Mouse (Mus musculus): ENCODE results near the gene Gas8.
"Not testable (repeated sequence)": the region's sequence is repeated elsewhere in the genome, so short reads cannot be mapped to it uniquely, and the experiment has no call there.

Gas8 gene

DNA sequence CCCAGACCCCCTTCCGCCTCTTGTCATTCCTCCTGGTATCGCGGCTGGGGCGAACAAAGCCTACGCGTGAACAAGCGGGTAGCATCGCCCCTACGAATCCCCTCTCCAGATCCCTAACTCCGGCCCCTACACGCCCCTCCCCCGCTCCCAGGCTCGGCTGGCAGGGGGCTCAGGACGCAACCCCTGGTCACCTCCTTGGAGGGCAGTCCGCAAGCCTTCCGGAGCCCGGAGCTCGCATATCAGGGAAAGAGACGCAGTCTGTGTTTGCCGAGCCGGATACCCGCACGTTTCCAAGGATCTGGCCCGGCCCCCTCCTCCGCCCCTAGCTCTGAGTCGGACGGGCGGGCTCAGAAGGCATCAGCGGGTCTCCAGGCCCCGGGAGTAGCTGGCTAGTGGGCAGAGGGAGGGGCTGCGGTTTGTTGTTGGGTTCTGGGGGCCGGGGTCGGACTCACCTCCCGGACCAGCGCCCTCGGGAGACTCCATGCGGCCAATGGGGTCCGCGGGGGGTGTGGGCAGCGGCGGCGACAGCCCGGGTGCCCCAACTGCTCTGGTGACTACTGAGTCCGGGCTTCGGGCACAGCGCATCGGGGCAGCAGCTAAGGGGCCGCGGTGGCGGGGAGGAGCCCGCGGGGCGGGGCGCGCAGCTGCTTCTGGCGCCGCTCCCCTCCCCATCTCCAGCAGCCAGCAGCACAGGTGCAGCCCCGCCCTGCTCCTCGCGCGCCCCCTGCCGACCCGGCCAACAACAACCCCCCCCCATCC, 3.7 kb upstream of the Gas8 start, which contains the start of gene Dbndd1:
Dbndd1 (minus strand) TSS at position 683 of the 759 bp plus-strand sequence.
- DNase-seq (ENCODE audit: low read depth, low spot score): peak; percentile 80

DNA sequence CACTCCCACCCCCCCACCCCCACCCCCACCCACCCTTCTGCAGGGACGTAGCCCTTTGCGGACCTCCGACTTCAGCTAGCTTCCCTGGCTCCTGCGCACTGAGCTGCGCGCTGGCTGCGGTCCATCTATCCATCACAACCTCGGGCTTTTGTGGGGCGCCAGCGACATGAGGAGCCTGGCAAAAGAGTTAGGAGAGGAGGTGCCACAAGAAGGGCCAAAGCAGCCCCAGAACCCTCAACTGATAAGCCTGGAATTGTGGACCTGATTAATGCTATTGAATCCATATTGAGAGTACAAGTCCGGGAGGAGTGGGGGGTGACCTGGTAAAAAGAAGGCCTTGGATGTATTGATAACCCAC, 3.1 kb upstream of the Gas8 start:
- DNase-seq (ENCODE audit: low read depth, low spot score): no peak

DNA sequence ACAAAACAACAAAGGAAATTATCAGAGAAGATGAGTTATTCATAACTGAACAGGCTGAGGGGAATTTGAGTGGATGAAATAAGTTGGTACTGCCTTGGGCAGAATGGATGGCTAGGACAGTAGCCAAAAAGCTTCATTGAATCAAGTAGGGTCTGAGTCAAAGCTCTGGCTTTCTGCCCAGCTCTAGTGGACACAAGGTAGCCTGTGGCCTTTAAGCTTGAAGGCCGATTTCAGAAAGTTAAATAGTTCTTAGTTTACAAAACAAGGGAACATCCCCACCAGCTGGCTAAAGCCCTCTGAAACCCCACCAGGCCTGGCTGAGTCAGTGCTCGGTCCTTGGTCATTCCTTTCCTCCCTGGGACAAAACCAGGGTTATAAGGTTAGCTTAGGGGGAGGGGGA, 2.0 kb upstream of the Gas8 start:
- DNase-seq (ENCODE audit: low read depth, low spot score): no peak

DNA sequence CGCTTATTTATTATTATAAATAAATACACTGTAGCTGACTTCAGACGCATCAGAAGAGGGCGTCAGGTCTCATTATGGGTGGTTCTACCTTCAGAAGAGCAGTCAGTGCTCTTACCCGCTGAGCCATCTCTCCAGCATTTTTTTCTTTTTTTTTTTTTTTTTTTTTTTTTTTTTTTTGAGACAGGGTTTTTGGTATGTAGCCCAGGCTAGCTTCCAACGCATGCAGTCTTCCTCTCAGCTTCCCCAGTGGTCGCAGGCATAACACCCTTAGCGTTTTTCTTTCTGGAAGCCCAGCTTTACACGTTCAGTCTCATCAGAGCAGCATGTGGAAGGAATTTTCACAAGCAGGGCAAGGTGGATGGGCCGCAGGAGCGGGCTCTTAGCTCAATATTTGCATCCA, 462 bp upstream of the Gas8 start:
- DNase-seq (ENCODE audit: low read depth, low spot score): no peak

DNA sequence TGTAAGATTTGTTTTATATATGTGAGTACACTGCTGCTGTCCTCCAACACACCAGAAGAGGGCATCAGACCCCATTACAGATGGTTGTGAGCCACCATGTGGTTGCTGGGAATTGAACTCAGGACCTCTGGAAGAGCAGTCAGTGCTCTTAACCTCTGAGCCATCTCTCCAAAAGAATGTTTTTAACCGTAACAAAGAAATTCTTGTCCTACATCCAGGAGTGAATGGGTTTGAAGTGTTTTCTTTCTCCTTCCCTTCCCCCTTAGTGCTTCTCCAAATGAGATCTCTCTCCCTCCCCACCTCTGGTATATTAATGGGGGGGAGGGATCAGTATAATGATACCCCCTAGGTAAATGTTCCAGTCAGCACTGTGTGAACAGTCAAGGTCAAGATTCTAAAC, 1.4 kb downstream of the Gas8 start:
- not testable (repeated sequence) for DNase-seq (ENCODE audit: low read depth, low spot score)

DNA sequence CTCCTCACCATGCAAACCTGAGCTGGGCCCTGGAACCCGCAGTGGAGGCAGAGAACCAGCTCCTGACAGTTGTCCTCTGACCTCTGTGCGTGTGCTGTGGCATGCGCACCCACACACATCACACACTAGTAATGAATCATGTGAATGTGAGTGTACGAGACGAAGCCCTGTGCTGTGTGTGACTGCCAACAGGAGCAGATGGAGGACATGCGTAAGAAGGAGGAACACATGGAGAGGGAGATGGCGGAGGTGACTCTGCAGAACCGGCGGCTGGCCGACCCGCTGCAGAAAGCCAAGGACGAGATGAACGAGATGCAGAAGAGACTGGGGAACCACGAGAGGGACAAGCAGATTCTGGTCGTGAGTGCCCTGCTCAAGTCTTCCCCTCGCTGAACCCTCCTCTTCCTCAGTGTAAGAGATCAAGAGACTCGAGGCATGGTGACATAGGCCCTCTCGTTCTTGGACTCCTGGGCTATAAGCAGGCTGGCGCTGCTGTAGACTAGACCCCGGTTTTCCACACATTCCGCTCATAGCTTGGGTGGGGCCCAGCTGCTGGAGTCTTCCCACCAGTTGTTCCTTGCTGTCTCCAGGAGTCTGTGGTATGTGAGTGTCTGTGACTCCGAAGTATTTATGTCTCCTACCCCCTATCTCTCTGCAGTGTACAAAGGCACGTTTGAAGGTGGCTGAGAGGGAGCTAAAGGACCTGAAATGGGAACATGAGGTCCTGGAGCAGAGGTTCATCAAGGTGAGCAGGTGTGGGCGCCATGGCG, 9.3 kb downstream of the Gas8 start:
- peak; percentile 47 for DNase-seq (ENCODE audit: low read depth, low spot score)

DNA sequence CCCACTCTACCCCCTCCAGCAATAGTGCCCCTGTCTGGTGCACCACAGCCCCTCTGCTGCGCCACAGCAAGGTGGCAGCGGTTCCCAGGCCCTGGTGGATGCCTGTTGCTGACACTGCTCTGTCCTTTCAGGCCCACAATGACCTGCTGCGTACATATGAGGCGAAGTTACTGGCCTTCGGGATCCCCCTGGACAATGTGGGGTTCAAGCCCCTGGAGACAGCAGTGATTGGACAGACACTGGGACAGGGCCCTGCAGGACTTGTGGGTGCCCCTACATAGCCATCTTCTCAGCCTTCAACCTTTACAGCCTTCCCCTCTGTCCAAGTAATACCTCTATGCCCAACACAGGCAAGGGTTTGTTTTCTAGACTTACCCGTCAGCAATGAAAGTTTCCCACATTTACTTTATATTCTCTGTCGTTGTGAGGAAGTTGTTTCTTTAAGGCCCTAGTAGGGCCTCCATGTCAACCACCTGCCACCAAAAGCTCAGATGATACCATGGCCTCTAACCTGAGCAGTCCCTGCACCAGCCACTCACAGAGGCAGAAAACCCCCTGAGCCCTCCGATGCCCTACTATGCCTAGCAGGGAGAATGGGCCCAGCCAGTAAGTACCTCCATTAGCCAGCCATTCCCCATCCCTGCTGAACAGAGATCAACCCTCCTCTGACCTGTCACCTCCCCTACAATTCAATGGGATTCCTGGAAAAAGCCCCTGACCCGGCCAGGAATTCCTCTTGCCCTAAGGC, 17.8 kb downstream of the Gas8 start:
- no peak for DNase-seq (ENCODE audit: low read depth, low spot score)

DNA sequence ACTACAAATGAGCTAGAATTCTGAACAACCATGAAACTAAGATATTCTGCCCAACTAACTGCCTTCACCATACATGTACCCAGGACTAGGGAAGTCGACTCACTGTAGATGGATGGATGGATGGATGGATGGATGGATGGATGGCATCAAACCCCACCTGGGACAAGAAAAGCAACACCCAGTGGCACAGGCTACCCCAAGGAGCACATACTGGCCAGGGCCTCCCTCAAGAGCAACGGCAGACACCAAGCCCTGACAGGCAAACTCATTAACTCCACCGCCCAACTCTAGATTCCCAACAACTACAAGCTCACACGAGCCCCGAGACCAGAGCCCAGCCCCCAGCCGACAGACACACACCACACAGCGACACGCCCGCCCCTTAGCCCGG, 18.4 kb downstream of the Gas8 start:
- DNase-seq (ENCODE audit: low read depth, low spot score): peak; percentile 41

DNA sequence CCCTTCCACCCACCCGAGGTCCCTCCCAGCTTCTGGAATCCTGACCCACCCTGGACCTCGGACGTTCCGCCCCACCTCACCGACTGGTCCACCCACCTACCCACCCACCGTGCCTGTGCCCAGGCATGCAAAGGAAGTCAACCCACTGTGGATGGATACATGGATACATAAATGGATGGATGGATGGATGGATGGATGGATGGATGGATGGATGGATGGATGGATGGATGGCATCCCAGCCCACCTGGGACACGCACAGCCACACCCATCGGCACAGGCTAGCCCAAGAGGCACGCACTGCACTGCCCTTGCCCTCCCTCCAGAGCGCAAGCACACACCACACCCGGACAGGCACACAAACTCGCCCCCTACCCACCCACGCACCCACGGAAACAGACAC, 19.0 kb downstream of the Gas8 start:
- not testable (repeated sequence) for DNase-seq (ENCODE audit: low read depth, low spot score)

DNA sequence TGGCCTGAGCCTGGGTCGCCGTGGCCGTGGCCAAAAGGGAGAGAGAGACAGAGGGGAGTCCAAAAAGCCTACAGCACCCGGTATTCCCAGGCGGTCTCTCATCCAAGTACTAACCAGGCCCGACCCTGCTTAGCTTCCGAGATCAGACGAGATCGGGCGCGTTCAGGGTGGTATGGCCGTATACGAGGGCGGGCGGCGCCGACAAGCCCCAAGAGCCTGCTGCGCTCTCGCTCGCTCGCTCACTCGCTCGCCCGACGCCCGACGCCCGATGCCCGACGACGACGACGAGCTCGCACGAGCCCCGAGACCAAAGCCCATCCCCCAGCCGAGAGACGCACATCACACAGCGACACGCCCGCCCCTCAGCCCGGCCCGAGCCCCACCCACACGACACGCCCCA, 45.6 kb downstream of the Gas8 start:
- not testable (repeated sequence) for DNase-seq (ENCODE audit: low read depth, low spot score)

DNA sequence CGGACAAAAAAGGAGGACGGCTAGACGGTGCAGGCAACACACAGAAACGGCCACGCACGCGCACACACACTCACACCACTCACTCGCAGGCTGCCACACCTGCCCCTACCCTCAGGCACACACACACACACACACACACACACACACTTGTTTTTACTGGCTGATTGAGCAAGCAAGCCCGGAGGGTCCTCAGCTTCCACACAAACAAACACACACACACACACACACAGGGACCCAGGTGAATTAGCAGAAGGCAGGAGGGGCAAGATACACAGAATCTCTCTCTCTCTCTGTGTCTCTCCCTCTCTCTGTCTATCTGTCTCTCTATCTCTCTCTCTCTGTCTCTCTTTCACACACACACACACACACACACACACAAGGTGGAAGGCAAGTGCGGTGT, 56.8 kb downstream of the Gas8 start:
- not testable (repeated sequence) for DNase-seq (ENCODE audit: low read depth, low spot score)

All from ZHBTc4 (cell line).